Mouse (Mus musculus) gastrocnemius, postnatal 4 days (tissue): ENCODE data around the gene Unc13c. TPM values are rescaled to one million over a fixed set of nuclear protein-coding genes. Genes with fewer than 3 reads are reported as not detected.

Experiments used
- DNase-seq, 2 experiments: peaks; one replicate each; pipeline ENCODE4 v3.0.0; 2021 to 2022; ENCODE audit warnings: low spot score in 2 of 2, mixed read lengths in 2 of 2
- total RNA-seq, 2 experiments: library from RNA; stranded (reverse); gene quantifications; 2 replicates each; pipeline ENCODE4 v1.2.3; 2021

Unc13c gene
- total RNA-seq, 2 experiments from 2014 or later = 0.37 to 0.41 TPM

- no peak for DNase-seq
Measured at GRCm38 (mm10) chr9:73882393-73882919, 86.3 kb downstream of the Unc13c start.

- DNase-seq = no peak
Measured at GRCm38 (mm10) chr9:73867410-73868067, 101.2 kb downstream of the Unc13c start.

GRCm38 (mm10) chr9:73866666-73867065 lies 102.1 kb downstream of the Unc13c start:
- no peak for DNase-seq

GRCm38 (mm10) chr9:73859469-73859868 lies 109.3 kb downstream of the Unc13c start:
- DNase-seq = no peak

GRCm38 (mm10) chr9:73854281-73854680 lies 114.5 kb downstream of the Unc13c start:
- DNase-seq = no peak

GRCm38 (mm10) chr9:73806681-73807080 lies 162.1 kb downstream of the Unc13c start:
- DNase-seq = no peak

GRCm38 (mm10) chr9:73774616-73775015 lies 194.2 kb downstream of the Unc13c start:
- DNase-seq = no peak

GRCm38 (mm10) chr9:73755185-73755584 lies 213.6 kb downstream of the Unc13c start:
- DNase-seq = no peak

GRCm38 (mm10) chr9:73753480-73753879 lies 215.3 kb downstream of the Unc13c start:
- no peak for DNase-seq

GRCm38 (mm10) chr9:73751344-73751743 lies 217.4 kb downstream of the Unc13c start:
- DNase-seq = no peak

- DNase-seq = no peak
Measured at GRCm38 (mm10) chr9:73734446-73734845, 234.3 kb downstream of the Unc13c start.

GRCm38 (mm10) chr9:73725717-73726662 lies 242.8 kb downstream of the Unc13c start:
- no peak for DNase-seq

- no peak for DNase-seq
Measured at GRCm38 (mm10) chr9:73724776-73725175, 244.0 kb downstream of the Unc13c start.

GRCm38 (mm10) chr9:73713508-73713907 lies 255.3 kb downstream of the Unc13c start:
- no peak for DNase-seq

- no peak for DNase-seq
Measured at GRCm38 (mm10) chr9:73697103-73697502, 271.7 kb downstream of the Unc13c start.

- DNase-seq = no peak
Measured at GRCm38 (mm10) chr9:73681580-73681979, 287.2 kb downstream of the Unc13c start.

- no peak for DNase-seq
Measured at GRCm38 (mm10) chr9:73680545-73681495, 287.9 kb downstream of the Unc13c start.

GRCm38 (mm10) chr9:73671656-73672212 lies 297.0 kb downstream of the Unc13c start:
- no peak for DNase-seq

- no peak for DNase-seq
Measured at GRCm38 (mm10) chr9:73670040-73670439, 298.7 kb downstream of the Unc13c start.

GRCm38 (mm10) chr9:73662839-73663238 lies 305.9 kb downstream of the Unc13c start:
- no peak for DNase-seq

- DNase-seq = no peak
Measured at GRCm38 (mm10) chr9:73649088-73649487, 319.7 kb downstream of the Unc13c start.
